Mouse (Mus musculus) frontal cortex, adult (tissue): ENCODE measurements at regions not wholly inside any gene's neighbourhood (a gene's known extent, or its start where the extent isn't known, plus 50 kb on each side); places are given as distances from the start of the nearest gene placed in this dataset.
"Not testable (repeated sequence)": the region's sequence is repeated elsewhere in the genome, so short reads cannot be mapped to it uniquely, and the experiment has no call there.

Experiments
- ATAC-seq: cut with Nextera tagmentation; 2 replicates; pipeline ENCODE4 v1.9.2; 2017; ENCODE audit warnings: mild to moderate bottlenecking, moderate library complexity, mixed read lengths; ENCODE audit not compliant: low TSS enrichment

GRCm38 (mm10) chr16:77851206-77852065, 249.5 kb upstream of the Gm11146 start:
- ATAC-seq: no peak

DNA sequence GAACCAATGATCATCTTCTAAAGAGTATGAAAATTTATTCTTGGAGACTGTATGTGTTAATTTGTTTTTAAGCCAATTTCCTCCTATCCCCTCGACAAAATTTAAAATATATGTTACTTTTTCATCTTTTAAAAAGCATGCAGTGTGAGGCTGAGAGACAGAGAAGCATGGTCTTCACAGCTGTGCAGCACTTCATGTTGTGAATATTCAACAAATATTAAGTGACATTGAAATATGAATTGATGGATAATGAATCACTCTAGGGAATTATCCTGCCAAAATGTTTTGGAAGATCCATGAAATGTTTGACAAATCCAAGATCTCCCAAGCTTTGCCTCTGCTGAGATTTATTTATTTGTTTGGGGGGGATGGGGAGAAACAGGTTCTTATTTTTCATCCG, 233.9 kb upstream of the Gm11146 start:
- no peak for ATAC-seq

- peak; percentile 62 for ATAC-seq
These were observed 225.6 kb upstream of the Gm11146 start for GRCm38 (mm10) chr16:77827322-77828117.

- ATAC-seq: no peak
These were observed 197.8 kb upstream of the Gm11146 start for GRCm38 (mm10) chr16:77799709-77800108.

DNA sequence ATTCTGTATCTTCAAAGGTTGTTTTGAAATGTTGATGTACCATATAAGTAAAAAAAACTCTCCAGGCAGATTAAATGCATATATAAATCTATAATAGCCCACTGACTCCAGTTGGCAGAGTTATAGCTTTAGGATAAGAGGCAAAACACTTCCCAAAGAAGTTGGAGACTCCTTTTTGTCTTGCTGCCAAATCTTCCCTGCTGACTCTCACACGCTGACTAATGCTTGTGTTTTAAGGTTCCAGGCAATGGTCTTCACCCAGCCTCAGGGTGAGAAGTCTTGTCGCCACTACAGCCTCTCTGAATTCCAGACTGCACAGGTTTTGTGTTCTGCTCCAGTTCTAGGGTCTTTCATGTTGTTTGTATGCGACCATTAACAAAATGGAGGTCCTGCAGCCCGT, 195.0 kb upstream of the Gm11146 start:
- ATAC-seq: peak; percentile 41

GRCm38 (mm10) chr16:77789652-77790051, 187.8 kb upstream of the Gm11146 start:
- ATAC-seq: no peak

- no peak for ATAC-seq
These were observed 187.3 kb upstream of the Gm11146 start for GRCm38 (mm10) chr16:77789206-77789605.

DNA sequence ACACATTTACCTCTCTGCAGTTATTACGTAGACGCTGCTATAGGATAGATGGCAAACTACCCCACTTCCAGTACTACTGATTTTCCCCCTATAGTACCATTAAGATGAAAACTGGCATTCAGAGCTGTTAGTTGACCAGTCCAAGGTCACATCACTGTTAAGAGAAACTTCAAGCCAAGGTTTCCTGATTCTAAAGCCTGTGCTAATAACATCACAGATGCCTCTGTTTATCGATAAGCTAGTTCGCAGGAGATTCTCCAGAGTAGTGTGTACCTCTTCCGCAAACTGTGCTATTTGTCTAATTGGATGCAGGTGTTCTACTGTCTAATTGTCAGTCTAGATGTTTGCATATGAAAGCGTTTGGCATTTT, 186.9 kb upstream of the Gm11146 start:
- 0 out of 2 replicates have a peak, but pooled peaks have one; percentile 31 for ATAC-seq

DNA sequence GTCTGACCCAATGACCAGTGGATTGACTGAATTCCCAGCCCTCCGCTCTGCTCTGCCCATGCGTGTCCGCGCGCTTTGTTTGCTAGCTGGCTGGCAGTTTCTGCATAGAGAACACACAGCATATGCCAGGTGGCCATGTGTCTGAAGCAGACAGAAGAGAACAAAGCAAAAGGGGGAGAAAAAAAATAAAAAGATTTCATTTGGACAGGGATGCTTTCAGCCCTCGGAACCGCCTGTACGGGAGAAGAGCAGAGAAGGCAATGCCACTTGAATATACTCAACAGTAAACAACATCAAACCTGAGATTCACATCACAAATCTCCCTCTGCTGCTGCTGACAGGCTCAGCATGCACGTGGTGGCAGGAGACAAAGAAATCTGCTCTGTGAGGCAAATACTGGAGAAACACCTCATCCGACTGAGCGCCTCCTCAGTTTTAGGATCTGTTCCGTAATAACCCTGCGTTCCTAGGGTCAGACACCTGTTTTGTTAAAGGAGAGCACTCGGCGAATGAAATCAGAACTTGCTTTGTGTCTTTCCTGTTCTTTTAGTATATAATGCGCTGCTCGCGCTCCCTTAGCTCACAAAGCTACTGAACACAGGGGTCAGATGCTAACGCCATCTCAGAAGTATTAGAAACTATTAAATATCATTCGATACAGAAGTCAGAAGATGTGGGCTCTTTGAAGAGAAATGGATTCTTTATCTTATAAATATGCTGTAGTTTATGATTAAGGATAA, 186.3 kb upstream of the Gm11146 start:
- ATAC-seq: peak; percentile 96

DNA sequence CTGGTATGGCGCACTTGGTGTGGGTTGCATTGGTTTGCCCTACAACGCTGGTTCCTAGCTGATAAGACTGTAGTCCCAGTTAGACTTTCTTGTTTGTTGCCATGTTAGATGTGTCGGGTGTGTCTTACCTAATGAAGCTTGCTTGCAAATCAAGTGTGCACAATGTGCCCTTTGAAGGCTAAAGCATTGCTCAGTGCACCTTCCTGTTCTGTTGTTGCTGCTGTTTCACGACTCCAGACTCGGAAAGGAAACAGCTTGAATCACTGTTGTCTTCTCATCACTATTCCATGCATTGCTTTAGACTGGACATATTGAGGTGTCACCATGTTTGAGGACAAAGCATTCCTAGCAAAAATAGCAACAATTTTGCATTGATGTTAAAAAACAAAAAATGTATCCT, 185.1 kb upstream of the Gm11146 start:
- no peak for ATAC-seq

GRCm38 (mm10) chr16:77779019-77779418, 177.1 kb upstream of the Gm11146 start:
- no peak for ATAC-seq

- ATAC-seq: no peak
These were observed 170.2 kb upstream of the Gm11146 start for GRCm38 (mm10) chr16:77772075-77772474.

DNA sequence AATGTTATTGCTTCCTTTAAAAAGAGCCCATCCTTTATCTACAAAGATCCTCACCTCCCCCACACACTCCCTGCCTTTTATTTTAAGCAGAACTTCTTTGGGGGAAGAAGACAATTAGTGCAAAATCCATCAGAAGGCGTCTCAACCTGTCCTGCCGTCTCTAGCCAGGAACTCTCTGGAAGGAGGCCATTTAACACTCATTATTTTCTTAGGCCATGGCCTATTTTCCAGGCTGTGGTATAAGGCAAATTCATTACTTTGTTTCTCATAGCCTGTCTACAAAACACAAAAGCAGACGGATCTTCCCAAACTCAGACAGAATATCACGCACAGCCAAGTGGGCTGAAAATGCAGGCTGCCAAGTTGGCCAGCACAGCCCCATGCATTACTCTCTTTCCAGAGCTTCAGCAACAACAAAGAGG, 159.0 kb upstream of the Gm11146 start:
- peak; percentile 36; the same call in 1 of the 2 replicates for ATAC-seq

DNA sequence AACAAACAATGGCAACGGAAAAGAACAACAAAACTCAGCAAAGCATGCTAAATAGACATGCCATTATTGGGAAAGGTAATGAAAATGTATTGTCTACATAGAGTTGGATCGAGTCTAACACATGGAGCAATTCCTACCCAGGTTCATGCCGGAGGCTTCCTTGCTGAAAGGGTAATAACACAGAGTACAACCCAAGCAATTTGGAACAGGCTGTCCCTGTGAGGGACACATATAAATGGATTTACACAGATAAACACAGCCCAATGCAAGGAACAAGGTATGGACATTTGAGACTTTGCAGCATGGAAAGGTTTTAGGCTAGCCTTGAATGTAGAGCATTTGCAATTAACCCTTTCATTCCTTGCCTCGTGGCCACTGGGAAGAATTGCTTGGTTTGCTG, 158.6 kb upstream of the Gm11146 start:
- peak; percentile 43; the same call in 1 of the 2 replicates for ATAC-seq

GRCm38 (mm10) chr16:77759997-77760396, 158.1 kb upstream of the Gm11146 start:
- ATAC-seq: peak; percentile 93

DNA sequence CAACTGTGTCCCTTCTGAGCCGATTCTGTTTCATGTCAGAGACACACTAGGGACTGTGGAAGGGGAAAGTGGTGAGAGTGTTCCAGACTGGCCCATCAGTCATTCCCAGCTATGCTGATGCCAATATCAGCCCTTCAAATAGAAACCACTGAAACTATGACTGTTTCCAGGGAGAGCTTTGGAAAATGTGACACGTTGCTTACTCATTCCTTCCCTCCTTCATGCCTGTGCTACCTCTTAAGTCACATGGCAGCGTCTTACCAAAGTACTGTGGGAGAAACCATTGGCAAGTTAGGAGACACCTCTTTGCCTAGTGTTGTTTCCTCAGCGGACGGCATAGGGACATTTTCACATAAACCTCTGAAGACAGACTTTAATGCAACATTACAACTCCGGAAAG, 153.0 kb upstream of the Gm11146 start:
- no peak for ATAC-seq

GRCm38 (mm10) chr16:77749474-77749873, 147.6 kb upstream of the Gm11146 start:
- ATAC-seq: no peak

GRCm38 (mm10) chr16:77743838-77744237, 141.9 kb upstream of the Gm11146 start:
- peak; percentile 98 for ATAC-seq

- no peak for ATAC-seq
These were observed 136.9 kb upstream of the Gm11146 start for GRCm38 (mm10) chr16:77738821-77739220.

DNA sequence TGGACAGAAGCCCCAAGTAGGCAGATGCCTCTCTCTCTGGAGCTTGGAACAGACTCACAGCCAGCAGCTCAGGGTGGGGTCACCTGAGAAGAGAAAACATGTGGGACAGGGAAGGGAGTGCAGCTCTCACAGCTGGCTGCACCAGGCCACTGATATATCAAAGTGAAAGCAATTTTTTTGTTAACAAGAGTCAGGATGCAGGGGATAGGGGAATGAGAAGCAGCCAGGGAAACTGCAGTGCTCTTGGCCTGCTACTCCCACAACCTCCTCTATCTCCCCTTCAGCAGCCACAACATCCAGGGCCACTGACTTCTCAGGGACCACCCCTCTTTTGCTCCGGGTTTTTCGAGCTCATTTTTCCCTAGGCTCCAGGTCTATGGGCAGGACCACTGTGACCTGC, 117.5 kb upstream of the Gm11146 start:
- no peak for ATAC-seq

DNA sequence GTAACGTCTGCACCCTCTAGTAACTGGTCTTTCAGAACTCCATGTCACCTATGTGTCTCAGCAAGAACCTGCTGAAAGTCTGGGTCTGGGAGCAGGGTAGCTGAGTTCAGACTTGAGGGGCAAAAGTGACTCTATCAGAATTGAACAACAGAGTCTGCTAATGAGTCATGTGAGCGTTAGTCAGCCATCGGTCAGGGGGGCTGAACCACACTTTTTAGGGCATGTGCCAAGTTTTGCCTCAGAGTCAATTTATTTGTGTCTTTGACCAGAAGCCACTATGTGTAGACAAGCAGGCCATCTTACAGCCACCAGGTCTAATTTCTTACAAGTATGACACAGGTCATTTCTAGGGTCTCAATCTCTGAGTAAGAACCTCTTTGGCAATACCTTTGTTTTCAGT, 115.9 kb upstream of the Gm11146 start:
- ATAC-seq: not testable (repeated sequence)

DNA sequence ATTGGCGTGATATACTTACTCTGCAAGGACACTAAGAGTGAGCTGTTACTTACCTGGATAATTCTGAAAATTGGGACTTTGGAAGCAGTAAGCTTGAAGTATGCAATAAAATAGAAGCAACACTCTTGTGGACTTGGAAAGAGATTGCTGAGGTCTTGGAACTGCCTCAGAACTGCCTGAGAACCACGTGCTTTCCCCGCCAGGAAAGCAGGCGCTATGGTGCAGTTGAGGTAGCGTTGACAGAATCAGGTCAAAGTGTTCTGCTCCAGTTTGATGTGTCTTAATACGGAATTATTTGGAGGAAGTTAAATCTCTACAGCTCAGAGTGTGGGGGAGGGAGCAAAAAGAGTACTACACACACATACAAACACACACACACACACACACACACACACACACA, 102.8 kb upstream of the Gm11146 start:
- peak; percentile 94 for ATAC-seq
